Mouse (Mus musculus) intestine, embryonic 15.5 days (tissue): ENCODE measurements at regions not wholly inside any gene's neighbourhood (a gene's known extent, or its start where the extent isn't known, plus 50 kb on each side); places are given as distances from the start of the nearest gene placed in this dataset.
"Not testable (repeated sequence)": the region's sequence is repeated elsewhere in the genome, so short reads cannot be mapped to it uniquely, and the experiment has no call there.

Experiments used
- ATAC-seq: fragments of 200-750 bp; cut with Nextera tagmentation; 2 replicates; pipeline ENCODE4 v1.8.0; 2017; ENCODE audit warnings: moderate TSS enrichment, moderate library complexity
- H3K27ac ChIP-seq: fragments of 300-500 bp; sonication (generic); 2 replicates; pipeline ENCODE4 v1.5.1; 2015; ENCODE audit warnings: mild to moderate bottlenecking, inconsistent platforms
- H3K27me3 ChIP-seq: fragments of 300-500 bp; sonication (generic); replicated peaks from 2 replicates; pipeline ENCODE4 v1.6.1; 2015; ENCODE audit warnings: inconsistent platforms
- H3K36me3 ChIP-seq: fragments of 300-500 bp; sonication (generic); 2 replicates; pipeline ENCODE4 v1.6.1; 2015; ENCODE audit warnings: inconsistent platforms
- H3K4me1 ChIP-seq: fragments of 300-500 bp; sonication (generic); replicated peaks from 2 replicates; pipeline ENCODE4 v1.6.1; 2015; ENCODE audit warnings: inconsistent platforms
- H3K4me2 ChIP-seq: fragments of 300-500 bp; sonication (generic); replicated peaks from 2 replicates; pipeline ENCODE4 v1.6.1; 2015; ENCODE audit warnings: mild to moderate bottlenecking, inconsistent platforms
- H3K4me3 ChIP-seq: fragments of 300-500 bp; sonication (generic); replicated peaks from 2 replicates; pipeline ENCODE4 v1.5.1; 2015; ENCODE audit warnings: inconsistent platforms
- H3K9ac ChIP-seq: fragments of 300-500 bp; sonication (generic); 2 replicates; pipeline ENCODE4 v1.6.1; 2015; ENCODE audit warnings: inconsistent platforms
- H3K9me3 ChIP-seq: fragments of 300-500 bp; sonication (generic); 2 replicates; pipeline ENCODE4 v1.6.1; 2016; ENCODE audit warnings: inconsistent platforms
- WGBS: fragments of 180-500 bp; shearing (Covaris S2); methylation state at CpG from one replicate; pipeline ENCODE4 v1.1.7; 2015; 5-methylcytosine and 5-hydroxymethylcytosine counted together

- WGBS: 25% methylated on average over 29 of the region's 29 CpGs
- not testable (repeated sequence) for H3K4me1 ChIP-seq, H3K27ac ChIP-seq, H3K36me3 ChIP-seq, H3K9me3 ChIP-seq, H3K9ac ChIP-seq, H3K27me3 ChIP-seq
- H3K4me2 ChIP-seq: peak overlapping the region; percentile 48
- H3K4me3 ChIP-seq: peak overlapping the region; percentile 28
- ATAC-seq: peak; percentile 89
Measured at GRCm38 (mm10) chr7:60622271-60623249, 482.5 kb upstream of the Snrpn start.

- not testable (repeated sequence) for H3K36me3 ChIP-seq, H3K9me3 ChIP-seq, H3K9ac ChIP-seq, H3K27ac ChIP-seq, ATAC-seq, H3K4me1 ChIP-seq, H3K4me2 ChIP-seq, H3K27me3 ChIP-seq, H3K4me3 ChIP-seq
- 5% methylated on average over 5 of the region's 5 CpGs for WGBS
Measured at GRCm38 (mm10) chr7:60617070-60617674, 477.2 kb upstream of the Snrpn start.
